Mouse (Mus musculus) thymus, postnatal 4 days (tissue): Measurements from ENCODE around the gene Kctd15.

Experiments used
- DNase-seq: peaks from one replicate; pipeline ENCODE4 v3.0.0; 2021

The Kctd15 gene

DNA sequence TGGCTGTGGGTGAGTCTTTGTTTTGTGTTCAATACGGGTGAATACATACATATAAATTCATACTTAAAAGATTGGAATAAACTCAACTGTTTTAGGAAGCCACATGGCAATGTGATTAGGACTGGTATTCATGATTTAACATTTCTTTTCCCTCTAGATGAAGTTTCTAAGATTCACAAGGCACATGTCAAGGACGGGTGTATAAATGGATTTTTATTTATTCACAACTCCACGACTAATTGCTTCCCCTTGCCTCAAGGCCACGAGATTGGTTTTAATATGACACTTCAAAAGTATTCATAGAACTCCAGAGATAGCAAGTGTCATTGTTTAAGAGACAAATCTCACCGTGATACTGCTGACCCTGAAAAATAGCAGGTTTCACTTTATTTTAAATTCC, at the start of gene Kctd15:
Gene Kctd15, minus strand, starts transcription at position 101 of the 400 bp plus-strand sequence.
- no peak for DNase-seq

DNA sequence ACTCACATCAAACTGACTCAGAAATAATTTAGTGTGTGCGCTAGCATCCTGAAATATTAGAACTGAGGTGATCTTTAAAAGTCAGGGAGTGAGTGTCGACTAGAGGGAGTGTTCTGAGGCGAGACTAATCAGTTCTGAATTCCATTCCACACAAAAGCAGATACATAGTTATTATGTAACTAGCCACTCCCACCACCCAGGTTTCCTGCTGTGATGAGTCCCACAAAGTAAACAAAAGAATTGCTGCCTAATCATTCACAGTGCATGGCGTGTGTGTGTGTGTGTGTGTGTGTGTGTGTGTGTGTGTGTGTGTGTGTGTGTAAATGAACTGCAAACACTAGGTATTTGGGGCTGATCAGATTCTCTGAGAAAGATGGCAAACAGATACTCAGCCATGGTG, 47.9 kb upstream of the Kctd15 start:
- DNase-seq = no peak

DNA sequence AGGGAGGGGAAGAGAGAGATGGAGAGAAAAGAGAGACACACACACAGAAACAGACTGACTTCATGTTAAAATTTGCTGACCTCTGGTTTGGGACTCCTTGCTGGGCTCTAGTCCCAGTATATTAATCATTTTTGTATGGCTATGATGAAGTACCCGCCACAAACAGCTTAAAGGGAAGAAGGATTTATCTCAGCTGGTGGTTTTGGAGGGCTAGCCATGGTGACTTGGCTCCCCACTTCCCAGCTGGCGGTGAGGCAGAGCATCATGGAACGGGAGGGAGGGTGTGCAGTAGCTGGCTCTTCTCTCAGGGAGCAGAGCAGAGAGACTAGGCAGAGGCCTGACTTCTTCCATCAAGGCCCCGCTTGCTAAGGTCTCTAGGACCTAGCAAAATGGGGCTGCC, 46.9 kb upstream of the Kctd15 start:
- no peak for DNase-seq

DNA sequence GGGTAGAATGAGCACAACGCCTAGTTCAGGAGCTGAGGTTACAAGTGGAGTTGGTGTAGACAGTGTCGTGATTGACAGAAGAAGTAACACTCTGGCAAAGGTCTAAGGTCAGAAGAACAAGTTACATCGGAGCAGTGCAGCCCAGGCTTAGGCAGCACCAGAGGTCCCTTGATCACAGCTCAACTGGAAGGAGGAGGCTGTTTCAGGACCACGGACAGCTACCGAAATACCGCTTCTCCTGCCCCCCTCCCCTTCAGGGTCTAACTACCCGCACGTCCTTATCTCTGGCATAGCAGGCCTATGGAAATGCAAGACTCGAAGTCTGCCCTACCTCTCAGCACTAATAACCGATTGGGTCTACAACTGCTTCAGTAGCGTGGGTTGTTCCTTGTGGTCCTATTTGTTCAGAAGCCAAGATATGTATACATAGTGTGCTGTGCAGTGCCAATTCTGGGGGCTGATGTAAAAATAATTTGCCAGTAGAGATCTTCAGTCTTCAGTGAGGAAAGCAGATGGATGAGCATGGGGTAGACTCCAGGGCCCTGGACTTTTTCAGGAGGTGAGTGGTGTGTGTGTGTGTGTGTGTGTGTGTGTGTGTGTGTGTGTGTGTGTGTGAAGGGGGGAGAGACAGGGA, 46.3 kb upstream of the Kctd15 start:
- DNase-seq = peak; percentile 66

DNA sequence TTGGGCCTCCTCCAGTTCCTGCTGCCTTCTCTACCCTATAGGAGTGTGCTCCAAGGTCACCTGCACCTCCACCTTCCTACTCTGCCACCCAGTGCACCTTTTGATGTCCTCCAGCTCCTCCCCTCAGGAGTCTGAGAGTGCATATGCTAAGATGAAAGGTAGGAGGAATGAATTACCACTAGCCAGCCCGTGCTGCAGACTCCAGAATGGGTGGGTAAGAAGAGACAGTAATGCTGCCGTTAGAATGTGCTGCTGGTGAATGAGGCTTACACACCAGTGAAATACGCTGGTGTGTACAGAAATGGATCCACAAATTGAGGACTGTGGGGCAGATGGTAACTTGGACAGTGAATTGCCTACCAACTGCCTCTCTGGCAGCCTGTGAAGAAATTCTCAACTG, 43.4 kb upstream of the Kctd15 start:
- no peak for DNase-seq

DNA sequence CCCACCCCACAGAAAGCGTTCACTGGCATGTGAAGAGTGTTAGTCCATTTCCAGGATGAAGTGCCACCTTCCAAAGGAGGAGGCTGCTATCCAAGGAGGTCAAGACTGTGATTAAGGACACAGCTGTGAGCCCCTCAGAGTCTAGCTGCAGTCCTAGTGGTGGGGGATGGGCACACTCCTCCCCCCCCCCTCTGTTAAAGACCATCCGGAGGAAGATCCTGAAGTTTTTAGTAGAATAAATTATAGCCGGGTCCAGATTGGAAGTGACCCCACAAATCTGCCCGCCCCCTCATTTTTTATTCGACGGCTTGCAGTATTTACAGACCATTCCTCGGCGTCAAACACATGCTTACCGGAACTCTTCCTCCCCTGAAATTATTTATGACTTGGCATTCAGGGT, 41.7 kb upstream of the Kctd15 start:
- DNase-seq = no peak

DNA sequence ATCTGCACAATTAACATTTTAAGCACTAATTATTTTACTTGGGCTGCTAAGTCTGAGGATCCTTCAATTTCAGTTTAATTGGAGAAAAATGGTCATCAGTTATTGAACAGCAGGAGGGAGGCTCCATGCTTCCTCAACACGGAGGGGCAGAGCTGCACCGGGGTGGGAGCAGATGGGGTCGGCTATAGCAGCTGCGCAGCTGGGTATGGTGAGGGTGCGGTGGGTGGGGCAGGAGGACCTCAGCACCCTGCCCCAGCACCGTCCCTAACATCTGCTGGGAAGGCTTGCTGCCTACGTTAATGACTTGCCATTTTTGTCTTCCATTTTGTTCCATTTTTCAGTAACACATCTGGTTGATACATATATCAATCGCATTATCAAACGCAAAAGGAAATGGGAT, 39.6 kb upstream of the Kctd15 start:
- no peak for DNase-seq

DNA sequence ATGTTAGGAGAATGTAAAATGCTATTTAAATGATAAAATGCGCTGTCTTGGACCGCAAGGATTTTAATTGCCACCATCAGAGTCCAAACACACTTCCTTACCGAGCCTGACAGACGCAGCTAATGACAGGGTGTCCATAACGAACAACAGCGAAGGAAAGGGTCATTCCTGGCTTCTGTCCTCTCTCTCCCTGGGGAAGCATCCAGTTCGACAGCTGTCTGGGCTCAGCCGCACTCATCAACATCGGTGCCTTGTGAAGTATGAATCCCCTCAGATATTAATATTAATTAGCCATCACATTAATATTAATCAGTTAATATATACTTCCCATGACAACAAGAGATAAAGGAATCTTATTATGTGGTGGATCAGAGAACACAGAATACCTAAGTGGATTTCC, 38.4 kb upstream of the Kctd15 start:
- DNase-seq = no peak

DNA sequence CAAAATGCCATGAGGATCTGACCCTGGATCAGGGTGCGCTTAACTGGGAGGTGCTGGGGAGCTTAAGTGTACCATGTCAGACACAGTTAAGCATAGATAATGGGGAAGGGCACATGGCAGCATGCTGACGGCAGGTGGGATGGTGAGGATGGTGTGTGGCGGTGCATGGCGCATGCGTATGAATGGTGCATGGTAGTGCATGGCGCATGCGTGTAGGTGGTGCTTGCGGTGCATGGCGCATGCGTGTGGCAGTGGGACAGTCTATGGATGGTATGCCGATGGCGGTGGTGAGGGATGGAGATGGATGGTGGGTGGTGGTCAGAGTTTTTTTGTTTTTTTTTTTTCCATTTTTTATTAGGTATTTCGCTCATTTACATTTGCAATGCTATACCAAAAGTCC, 37.4 kb upstream of the Kctd15 start:
- no peak for DNase-seq

DNA sequence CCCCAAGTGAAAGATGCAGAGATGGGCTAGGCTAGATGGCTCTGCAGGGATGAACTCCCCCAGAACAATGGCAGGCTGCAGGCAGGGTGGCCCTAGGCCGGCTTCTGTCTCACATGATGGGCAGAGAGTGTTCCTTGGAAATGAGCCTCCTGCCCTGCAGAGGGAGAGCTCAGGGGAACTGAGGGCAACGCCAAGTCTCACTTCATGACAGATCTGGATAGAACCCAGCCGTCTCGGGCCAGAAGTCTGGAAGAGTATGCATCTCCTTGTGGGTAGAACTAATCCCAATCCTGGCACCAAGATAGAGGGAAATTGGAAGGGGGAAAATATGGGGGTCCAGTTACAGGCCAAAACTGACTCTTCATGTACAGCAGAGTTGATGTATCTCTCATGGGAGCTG, 36.5 kb upstream of the Kctd15 start:
- DNase-seq = no peak

DNA sequence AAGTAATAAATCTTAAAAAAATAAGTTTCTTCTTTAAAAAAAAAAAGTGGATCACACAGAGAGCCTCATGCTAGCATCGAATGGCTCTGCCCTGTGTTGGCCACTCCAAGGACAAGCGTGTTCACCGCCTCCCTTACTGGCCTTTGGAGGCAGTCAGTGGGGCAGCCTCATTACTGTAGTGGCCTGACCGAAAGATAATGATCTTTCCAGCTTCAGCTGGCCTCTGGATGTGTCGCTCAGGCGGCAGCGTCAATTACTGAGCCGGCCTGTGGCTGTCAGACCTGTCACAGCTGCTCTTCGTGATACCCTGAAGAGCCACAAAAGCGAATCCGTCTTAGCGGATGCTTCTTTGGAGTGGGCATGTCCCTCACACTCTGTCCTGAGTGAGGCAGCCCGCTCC, 33.6 kb upstream of the Kctd15 start:
- DNase-seq = no peak

DNA sequence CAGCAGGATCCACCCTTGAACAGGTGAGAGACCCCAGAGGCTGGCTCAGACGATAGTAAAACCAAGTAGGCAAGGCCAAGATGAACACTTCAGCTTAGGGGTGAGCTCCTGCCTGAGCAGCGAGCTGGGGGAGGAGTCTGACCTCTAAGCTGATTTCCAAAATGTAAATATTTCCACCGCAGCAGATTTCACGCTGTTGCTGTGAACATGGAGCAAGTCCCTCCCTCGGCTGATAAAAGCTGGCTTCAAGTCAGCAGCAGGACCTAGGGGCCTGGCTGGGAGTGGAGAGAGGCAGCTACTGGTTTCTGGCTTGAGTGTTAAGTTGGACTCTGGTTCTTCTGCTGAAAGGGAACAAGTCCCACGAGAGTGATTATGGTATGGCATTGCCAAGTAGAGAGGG, 32.5 kb upstream of the Kctd15 start:
- DNase-seq = no peak

DNA sequence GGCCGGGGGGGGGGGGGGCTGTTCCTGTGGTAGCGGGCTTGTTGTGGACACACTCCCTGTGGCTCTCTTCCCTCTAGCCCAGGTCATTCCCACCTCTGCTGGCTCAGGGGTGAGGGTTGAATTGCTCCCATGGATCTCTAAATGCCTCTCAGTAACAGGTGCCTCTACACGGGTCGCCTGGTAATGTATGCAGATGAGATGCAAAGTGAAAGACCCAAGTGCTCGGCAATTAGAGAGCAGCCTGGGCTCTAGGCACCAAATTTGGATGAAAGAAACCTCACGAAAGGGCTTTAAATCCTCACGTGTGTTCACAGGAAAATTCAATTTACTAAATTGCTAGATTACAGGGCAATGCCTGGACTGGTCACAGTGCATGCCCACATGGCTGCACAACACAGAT, 29.3 kb upstream of the Kctd15 start:
- no peak for DNase-seq

DNA sequence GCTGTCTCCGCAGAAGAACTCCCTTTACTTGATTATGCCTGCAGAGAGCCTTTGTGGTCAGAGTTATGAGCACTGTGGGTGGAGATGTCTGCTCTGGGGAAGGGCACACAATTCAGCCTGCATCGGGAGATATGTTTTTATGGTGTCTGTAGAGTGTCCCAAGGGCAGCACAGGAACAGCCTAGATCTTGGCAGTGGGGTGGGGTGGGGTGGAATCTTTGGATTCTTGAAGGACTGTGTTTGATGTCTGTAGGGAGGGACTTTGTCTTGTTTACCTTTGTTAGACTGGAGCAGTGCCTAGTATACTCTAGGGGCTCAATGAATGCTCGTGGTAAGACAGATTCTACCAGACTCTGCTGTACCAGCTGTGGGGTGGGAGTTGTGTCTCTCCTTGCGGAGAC, 28.6 kb upstream of the Kctd15 start:
- no peak for DNase-seq

DNA sequence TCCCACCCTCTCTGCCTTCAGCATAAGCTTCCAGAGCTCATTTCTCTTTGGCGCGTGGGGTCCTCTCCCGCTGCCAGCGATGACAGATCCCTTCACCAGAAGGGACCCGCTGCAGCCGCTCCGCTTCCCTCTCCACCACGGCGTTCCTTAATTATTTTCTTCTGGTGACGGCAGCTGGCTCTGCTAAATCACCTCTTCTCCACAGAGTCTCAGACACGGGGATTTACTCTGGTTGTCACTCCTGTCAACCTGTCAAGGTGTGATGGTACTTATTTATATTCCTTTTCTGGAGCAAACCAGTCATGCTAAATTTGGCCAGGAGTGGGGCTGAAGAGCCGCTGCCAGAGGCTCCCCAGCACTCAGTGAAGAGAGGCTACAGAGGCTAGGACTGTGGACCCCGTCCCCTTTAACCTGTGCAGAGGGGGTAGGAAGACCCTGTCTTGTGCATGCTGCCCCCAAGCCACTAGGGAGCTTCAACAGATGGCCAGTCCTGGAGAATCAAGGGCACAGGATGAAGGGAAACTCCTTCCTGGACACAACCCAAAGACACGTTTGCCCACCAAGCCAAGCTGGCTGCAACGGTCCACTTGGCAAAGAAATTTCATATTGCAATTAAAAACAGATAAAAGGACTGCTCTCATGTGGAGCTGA, 24.4 kb upstream of the Kctd15 start:
- DNase-seq = no peak

DNA sequence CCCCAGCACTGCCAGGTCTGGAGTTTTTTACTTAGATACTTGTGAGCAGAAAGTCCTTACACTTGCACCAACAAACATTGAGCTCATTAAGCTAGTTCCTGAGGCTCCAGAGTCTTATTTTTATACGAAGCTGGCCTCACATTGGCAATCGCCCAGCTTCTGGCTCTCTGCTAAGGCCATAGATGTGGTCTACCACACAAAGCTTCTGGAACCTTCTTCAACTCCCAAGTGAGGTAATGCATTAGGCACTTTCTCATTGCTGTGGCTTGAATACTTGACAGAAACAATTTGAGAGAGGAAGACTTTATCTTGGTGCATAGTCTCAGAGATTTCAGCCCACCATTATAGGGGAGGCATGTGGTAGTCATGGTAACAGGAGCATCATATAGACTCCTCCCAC, 23.4 kb upstream of the Kctd15 start:
- DNase-seq = no peak

DNA sequence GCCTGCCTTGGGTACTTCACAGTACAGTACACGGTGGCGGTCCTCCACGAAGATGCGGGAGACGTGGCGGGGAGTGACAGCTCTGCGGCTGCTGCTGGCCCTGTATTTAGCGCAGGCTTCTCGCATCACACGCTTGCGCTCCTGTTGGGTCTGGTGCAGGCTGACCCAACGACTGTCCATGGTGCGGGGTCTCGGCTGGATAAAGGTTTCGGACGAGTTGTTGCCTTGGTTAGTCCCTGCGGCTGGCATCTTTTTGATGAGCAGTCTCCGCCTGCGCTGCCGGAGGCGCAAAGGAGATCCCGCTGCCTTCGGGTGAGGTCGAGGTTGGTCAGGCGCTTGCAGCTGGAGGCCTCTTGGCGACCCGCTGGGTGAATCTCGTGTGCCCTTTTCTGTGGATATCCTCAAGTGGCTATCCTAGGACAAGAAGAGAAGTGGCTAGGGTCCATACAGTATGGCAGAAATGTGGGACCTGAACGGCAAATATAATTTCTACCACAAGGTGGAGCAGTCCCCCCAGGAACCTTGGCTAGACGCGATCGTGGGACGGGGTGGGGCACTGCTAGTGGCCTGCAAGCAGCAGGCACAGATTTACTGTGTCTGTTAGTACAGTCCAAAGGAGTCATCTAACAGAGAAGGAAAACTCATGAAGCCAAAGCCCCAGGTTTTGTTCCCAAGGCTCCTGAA, 19.4 kb upstream of the Kctd15 start:
- peak; percentile 71 for DNase-seq

DNA sequence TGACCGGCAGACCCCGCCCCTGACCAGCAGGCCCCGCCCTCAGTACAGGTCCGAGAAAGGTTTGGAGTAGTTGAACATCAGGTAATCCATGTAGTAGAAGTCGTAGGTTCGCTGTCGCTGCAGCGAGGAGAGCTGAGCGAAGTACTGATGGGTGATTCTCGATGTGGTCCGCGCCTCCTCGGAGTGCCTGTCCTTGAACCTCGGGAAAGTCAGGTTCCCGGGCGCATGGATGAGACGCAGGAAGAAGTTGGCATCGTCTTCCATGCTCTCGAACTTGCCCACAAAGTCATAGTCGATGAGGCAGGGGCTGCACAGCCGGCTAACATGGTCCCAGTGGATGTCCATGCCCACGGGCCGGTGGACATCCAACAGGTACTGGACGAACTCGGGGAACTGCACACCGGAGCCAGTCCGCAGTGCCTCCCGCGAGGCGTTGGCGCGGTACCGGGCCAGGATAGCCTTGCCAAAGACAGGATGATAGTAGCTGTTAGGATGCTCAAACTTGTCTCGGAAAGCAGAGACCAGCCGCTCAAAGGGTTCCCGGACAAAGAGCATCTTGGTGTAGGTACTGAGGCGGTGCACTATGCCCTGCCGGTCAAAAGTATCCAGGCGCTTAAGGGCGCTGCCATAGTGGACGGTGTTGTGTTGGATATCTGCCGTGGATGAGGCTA, 18.7 kb upstream of the Kctd15 start:
- no peak for DNase-seq

DNA sequence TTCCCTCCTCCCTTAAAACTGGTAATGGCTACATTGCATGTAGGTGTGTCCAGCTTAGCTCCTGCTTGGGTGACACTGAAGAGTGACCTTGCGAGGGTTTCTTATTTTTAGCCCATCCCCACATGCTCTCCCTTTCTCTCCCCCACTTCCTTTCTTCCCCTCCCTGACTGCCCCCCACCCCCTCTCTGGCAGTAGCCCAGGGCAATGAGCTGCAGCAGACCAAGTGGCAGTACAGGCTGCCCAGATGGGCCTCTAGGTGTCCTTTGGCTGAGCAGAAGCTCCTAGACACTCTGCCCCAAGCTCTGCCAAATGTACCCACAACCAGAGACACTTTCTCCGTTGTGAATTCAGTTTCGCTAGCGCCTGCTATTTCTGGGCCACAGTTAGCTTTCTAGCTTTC, 16.4 kb upstream of the Kctd15 start:
- no peak for DNase-seq

DNA sequence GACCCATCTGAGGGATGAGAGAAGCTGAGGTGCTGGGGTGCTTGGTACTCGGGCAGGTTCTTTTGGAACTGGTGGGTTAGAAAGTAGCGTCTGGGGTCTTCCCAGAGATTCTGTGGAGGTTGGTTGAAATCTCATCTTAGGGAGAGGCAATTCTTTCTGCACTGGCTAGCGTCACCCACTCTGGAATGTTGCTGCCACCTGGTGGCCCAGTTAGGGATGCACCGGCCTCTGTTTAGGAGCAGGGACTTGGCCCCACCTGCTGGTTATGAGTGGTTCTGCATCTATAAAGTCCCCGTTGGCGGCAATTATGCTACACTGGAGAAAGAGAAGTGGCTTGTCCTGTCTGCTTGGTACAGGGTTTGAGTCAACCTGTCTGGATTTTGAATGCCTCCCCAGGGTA, 15.4 kb upstream of the Kctd15 start:
- DNase-seq = peak; percentile 91

DNA sequence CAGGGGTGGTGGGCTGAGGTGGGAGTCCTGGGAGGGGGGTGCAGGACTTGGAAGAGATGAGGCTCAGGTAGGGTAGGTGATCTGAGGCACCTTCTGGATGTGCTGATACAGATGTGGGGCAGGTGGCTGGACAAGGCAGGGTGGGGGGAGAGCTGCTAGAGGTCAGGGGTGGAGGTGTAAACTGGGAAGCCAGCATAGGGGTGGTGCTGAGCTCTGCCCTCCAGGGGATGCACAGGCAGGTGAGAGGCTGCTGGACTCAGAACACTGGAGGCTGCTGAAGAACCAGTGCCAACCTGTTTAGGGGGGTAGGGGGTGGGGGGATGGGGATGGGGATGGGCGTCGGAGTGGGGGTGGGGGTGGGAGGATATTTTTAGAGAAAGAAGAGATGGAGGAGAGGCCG, 14.2 kb upstream of the Kctd15 start:
- no peak for DNase-seq

DNA sequence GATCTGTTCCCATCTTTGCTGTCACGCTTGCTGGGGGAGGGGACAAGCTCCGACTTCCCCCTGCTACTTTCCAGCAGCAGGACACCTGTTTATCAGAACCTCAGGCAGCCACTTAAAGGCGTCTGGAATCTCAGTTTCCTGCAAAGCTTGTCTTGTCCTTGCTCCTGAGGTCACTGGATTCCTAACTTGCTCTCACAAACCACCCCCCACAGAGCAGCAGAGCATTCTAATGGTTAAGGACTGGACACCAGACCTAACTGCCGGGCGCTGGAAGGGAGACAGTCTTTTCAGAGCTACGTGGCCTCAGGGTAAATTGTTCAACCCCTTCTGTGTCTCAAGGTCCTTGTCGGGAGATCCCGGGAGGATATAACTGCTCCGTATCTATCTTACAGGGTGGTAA, 12.8 kb upstream of the Kctd15 start:
- no peak for DNase-seq

DNA sequence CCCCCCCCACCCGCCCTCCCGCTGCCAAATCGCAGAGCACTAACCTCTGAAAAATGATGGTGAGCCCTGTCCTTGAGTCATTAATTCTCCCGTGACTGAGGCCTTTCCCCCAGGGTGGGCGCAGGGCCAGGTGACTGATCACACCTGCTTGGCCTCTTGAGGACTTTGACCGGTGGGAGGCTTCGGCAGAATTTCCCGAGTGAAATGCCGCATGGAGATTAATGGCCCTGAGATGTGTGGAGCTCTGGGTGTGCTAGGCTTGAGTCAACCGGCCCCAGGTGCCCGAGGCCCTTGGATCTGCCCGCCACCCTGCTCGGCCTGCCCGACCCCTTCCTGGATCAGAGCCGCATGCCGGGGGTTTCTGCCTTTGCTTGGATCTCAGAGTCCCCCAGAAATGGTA, 11.3 kb upstream of the Kctd15 start:
- no peak for DNase-seq

DNA sequence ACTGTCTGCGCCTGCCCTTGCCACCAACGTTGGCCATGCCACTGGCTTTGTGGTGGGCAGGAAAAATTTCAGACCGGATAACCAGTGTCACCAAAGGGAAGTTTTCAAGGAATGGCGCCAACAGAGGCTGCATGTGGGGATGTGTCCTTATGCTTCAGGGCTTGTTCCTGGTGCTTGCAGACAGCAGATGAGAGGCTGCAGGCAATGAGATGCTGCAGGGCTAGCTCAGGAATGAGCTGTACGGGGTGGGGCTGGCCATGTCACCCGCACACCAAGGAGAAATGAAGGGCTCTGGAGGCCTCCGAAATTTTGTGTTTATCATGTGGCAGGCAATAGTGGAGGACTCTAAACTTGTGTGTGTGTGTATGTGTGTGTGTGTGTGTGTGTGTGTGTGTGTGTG, 6.6 kb upstream of the Kctd15 start:
- no peak for DNase-seq
